9 mouse cellular contexts compared by ENCODE assay signal in genomic region chr6:134564539-134564938, GRCm38 (mm10). TPM values are rescaled to one million over a fixed set of nuclear protein-coding genes. Genes with fewer than 3 reads are reported as not detected.
A peak's percentile ranks its signal among the peaks of the same experiment; 100 is the strongest.
DNase-seq lines count a peak whose midpoint lies in the region; ATAC-seq and TF ChIP-seq lines count a peak whose summit lies in the region.
"Had no signal": no experiment of that assay in that cellular context is flagged by ENCODE, and none has a peak within 500 bp of the region (broad histone marks: within the 10 kb centered on the region; RNA-seq: fewer than 3 reads in every experiment).

No protein-coding gene starts in this region.

- no peak overlapping the region for H3K9ac ChIP-seq in CH12.LX (ENCODE audit: insufficient read depth, low read depth)
- H3K9ac ChIP-seq in intestine, embryonic 14.5 days (ENCODE audit: low read length) = no peak overlapping the region
- peak overlapping the region; percentile 59; the same call in 1 of the 2 replicates for H3K9ac ChIP-seq in liver, postnatal 0 days (replicated peaks)

- TF ChIP-seq POLR2A in CH12.LX (IDR thresholded peaks at IDR 0.05; ENCODE audit: low read depth, low read length) = no peak

- H3K79me2 ChIP-seq in CH12.LX (replicated peaks; ENCODE audit: control insufficient read depth, extremely low read depth, insufficient read depth, poor library complexity, severe bottlenecking) = peaks cover 39% of the 10 kb centered on the region

- H3K27me3 ChIP-seq in CH12.LX (replicated peaks) = peaks cover 10% of the 10 kb centered on the region
- H3K27me3 ChIP-seq in intestine, embryonic 14.5 days (replicated peaks; ENCODE audit: control insufficient read depth, insufficient read depth, low read length) = no peaks in the 10 kb centered on the region
- H3K27me3 ChIP-seq in liver, postnatal 0 days (ENCODE audit: insufficient read depth, low read length) = no peaks in the 10 kb centered on the region

- no peaks in the 10 kb centered on the region for H3K9me3 ChIP-seq in CH12.LX (replicated peaks; ENCODE audit: low read length)
- no peaks in the 10 kb centered on the region for H3K9me3 ChIP-seq in intestine, embryonic 14.5 days (ENCODE audit: control insufficient read depth, low read length)
- H3K9me3 ChIP-seq in liver, postnatal 0 days (ENCODE audit: low read length) = no peaks in the 10 kb centered on the region

- WGBS in intestine, embryonic 14.5 days = 45% methylated on average over 2 of the region's 2 CpGs
- 58% methylated on average over 2 of the region's 2 CpGs for WGBS in liver, postnatal 0 days (ENCODE audit: insufficient replicate concordance)

- TF ChIP-seq RAD21 in CH12.LX (IDR thresholded peaks at IDR 0.05; ENCODE audit: low read depth, low read length) = no peak

- DNase-seq in CH12.LX (ENCODE audit: extremely low read depth) (no peak), adipocyte (ENCODE audit: low spot score) (peak; percentile 52)
- no peak for DNase-seq in intestine, embryonic 14.5 days (ENCODE audit: low spot score)
- no peak for DNase-seq in liver, postnatal 0 days
- DNase-seq in frontal cortex, postnatal 10 days (ENCODE audit: low spot score in 2 of 2) = no peak
- no peak for DNase-seq in adrenal gland, adult 2 months
- DNase-seq in lung, postnatal 36 days = no peak
- DNase-seq: cerebellum, adult 9-11 months had no signal

- no peak for ATAC-seq in intestine, embryonic 14.5 days (replicated peaks; ENCODE audit: low FRiP score, low TSS enrichment, low read depth)
- ATAC-seq in liver, postnatal 0 days = peak; percentile 47
- ATAC-seq: inflammation-experienced regulatory T-cells, adult 6 months had no signal

- no peak for TF ChIP-seq EP300 in CH12.LX (IDR thresholded peaks at IDR 0.05; ENCODE audit: low read length)
- TF ChIP-seq EP300 in liver, postnatal 0 days (IDR thresholded peaks at IDR 0.05; ENCODE audit: low read depth) = peak; percentile 77

- H3K4me2 ChIP-seq in CH12.LX (ENCODE audit: insufficient read depth, low read depth, poor library complexity, severe bottlenecking) = 0 out of 2 replicates have a peak overlapping the region, but pooled peaks have one; percentile 19
- peak overlapping the region; percentile 90 for H3K4me2 ChIP-seq in intestine, embryonic 14.5 days (ENCODE audit: low read length)
- H3K4me2 ChIP-seq in liver, postnatal 0 days (ENCODE audit: low read depth, low read length) = peak overlapping the region; percentile 89

- H3K27ac ChIP-seq in CH12.LX (ENCODE audit: insufficient read depth, low read depth) = no peak overlapping the region
- H3K27ac ChIP-seq in intestine, embryonic 14.5 days (ENCODE audit: low read depth) = no peak overlapping the region
- H3K27ac ChIP-seq in liver, postnatal 0 days (ENCODE audit: low read depth) = peak overlapping the region; percentile 94

- TF ChIP-seq CTCF in CH12.LX (conservative IDR thresholded peaks at IDR 0.05 in 1 of 2, IDR thresholded peaks at IDR 0.05 in 1 of 2; ENCODE audit: low read depth in 2 of 2, low read length in 2 of 2) = no peak
- TF ChIP-seq CTCF in liver, postnatal 0 days (IDR thresholded peaks at IDR 0.05; ENCODE audit: low read depth) = no peak

- no peak overlapping the region for H3K4me3 ChIP-seq in CH12.LX (replicated peaks in 1 of 3; ENCODE audit: low read depth in 2 of 3, low read length in 2 of 3, poor library complexity in 1 of 3)
- peak overlapping the region; percentile 89; the same call in 1 of the 2 replicates for H3K4me3 ChIP-seq in intestine, embryonic 14.5 days (ENCODE audit: low read depth, low read length)
- peak overlapping the region; percentile 88 for H3K4me3 ChIP-seq in liver, postnatal 0 days (ENCODE audit: low read depth, low read length)

- peaks cover 0 to 6% of the 10 kb centered on the region in 2 experiments for H3K36me3 ChIP-seq in CH12.LX (replicated peaks in 1 of 2; ENCODE audit: control insufficient read depth in 1 of 2, insufficient read depth in 1 of 2, low read length in 1 of 2)
- H3K36me3 ChIP-seq in intestine, embryonic 14.5 days (ENCODE audit: control insufficient read depth, insufficient read depth, low read length) = no peaks in the 10 kb centered on the region
- no peaks in the 10 kb centered on the region for H3K36me3 ChIP-seq in liver, postnatal 0 days (replicated peaks; ENCODE audit: insufficient read depth, low read length)

- in situ Hi-C loops in CH12.LX (cut with MboI; ENCODE audit: low pct_ligation_motif_present, low pct_unique_long_range_greater_than_20kb, low sequenced_read_pairs) = no loop called here

- peaks cover 2 to 42% of the 10 kb centered on the region in 2 experiments; a peak in 2 of 4 replicates for H3K4me1 ChIP-seq in CH12.LX (ENCODE audit: control insufficient read depth in 1 of 2, insufficient read depth in 2 of 2)
- H3K4me1 ChIP-seq in intestine, embryonic 14.5 days (replicated peaks; ENCODE audit: control insufficient read depth, insufficient read depth, low read length) = peaks cover 10% of the 10 kb centered on the region
- H3K4me1 ChIP-seq in liver, postnatal 0 days (ENCODE audit: insufficient read depth) = peaks cover 13% of the 10 kb centered on the region

- dilution Hi-C loops in CH12.LX (cut with MboI; ENCODE audit: extremely low pct_ligation_motif_present, extremely low pct_unique_long_range_greater_than_20kb, low sequenced_read_pairs) = no loop called here

TF ChIP-seq in CH12.LX, 34 proteins besides CTCF, POLR2A, EP300 and RAD21:
- TF ChIP-seq ELF1 (IDR thresholded peaks at IDR 0.05; ENCODE audit: low read depth, low read length) = no peak
- TF ChIP-seq MAZ (IDR thresholded peaks at IDR 0.05; ENCODE audit: low read depth, low read length) = no peak
- no peak for TF ChIP-seq TBP (conservative IDR thresholded peaks at IDR 0.05; ENCODE audit: low read depth, low read length)
- no peak for TF ChIP-seq ETS1 (conservative IDR thresholded peaks at IDR 0.05; ENCODE audit: low read depth, low read length)
- no peak for TF ChIP-seq KAT2A (IDR thresholded peaks at IDR 0.05; ENCODE audit: insufficient replicate concordance, low read length)
- TF ChIP-seq NRF1 (IDR thresholded peaks at IDR 0.05; ENCODE audit: low read depth, low read length) = no peak
- no peak for TF ChIP-seq POLR2AphosphoS2 (IDR thresholded peaks at IDR 0.05; ENCODE audit: low read depth, low read length)
- no peak for TF ChIP-seq UBTF (IDR thresholded peaks at IDR 0.05; ENCODE audit: low read depth, low read length)
- no peak for TF ChIP-seq MYC (IDR thresholded peaks at IDR 0.05; ENCODE audit: low read depth, low read length)
- TF ChIP-seq TCF12 (IDR thresholded peaks at IDR 0.05; ENCODE audit: low read depth, low read length) = no peak
- TF ChIP-seq ZKSCAN1 (IDR thresholded peaks at IDR 0.05; ENCODE audit: borderline replicate concordance, low read depth, low read length) = no peak
- TF ChIP-seq HCFC1 (IDR thresholded peaks at IDR 0.05; ENCODE audit: low read depth, low read length) = no peak
TF ChIP-seq in CH12.LX: peak in this region for 0.

RNA-seq across cellular contexts. Expression of gene Lrp6, which starts 2.2 kb away (rescaled TPM):
- total RNA-seq in CH12.LX (2012; rRNA removed) (12.4 and 13.2 TPM in 2 replicates), CH12.LX (2014; rRNA removed) (13.3 and 13.7 TPM in 2 replicates)
- 13.4 and 15.6 TPM in 2 replicates for polyA plus RNA-seq in CH12.LX (2012; ENCODE audit: insufficient read length, low read depth)
- 35.0 and 36.2 TPM in 2 replicates for polyA plus RNA-seq in intestine, embryonic 14.5 days (2014; fragmentation: Nextera tagmentation; extraction: Ambion mirVana)
- 10.1 and 10.7 TPM in 2 replicates for polyA plus RNA-seq in liver, postnatal 0 days (2015; fragmentation: Nextera tagmentation; extraction: Ambion mirVana)
- total RNA-seq in adrenal gland, adult 2 months (2021) = 10 to 100 TPM; 71.1 to 71.2 TPM
- 27.1 and 44.6 TPM in 2 replicates for polyA plus RNA-seq in adrenal gland, adult 2 months (2012; rRNA removed)

Comparison
In these comparisons a context has a peak if more than half of its experiments do, and no peak if none do; other contexts are left out.
1. H3K4me2 ChIP-seq: peak in every context shown above with its lines; median percentile 90 in intestine, embryonic 14.5 days; 89 in liver, postnatal 0 days; 19 in CH12.LX.
2. H3K4me3 ChIP-seq: peak in intestine, embryonic 14.5 days (single experiment) and liver, postnatal 0 days (single experiment); none in CH12.LX (0 of 3).